Mouse (Mus musculus): Measurements from ENCODE around the gene Fam234b. TPM values are rescaled to one million over a fixed set of nuclear protein-coding genes. Genes with fewer than 3 reads are reported as not detected.

The Fam234b gene
- polyA plus RNA-seq, 2 experiments from 2014 or later: 23.6 to 23.8 TPM

DNA sequence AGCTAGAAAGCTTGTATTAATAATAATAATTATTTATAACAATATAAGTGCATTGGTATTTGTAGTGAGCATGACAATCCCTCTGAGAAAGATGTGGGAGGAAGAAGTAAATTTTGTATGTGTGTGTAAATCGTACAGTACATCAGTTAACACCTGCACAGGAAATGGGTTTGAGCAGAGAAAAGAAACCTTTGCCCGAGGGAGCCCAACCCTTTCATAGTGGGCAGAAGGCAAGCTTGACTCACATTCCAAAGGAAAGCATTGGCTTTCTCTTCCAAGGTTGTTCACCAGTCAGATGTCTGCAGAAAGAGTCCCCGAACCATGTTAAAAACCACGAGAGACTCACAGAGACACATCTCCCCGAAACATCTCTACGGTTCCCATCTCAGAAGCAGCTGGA, 75.3 kb downstream of the Fam234b start:
- ATAC-seq: no peak

DNA sequence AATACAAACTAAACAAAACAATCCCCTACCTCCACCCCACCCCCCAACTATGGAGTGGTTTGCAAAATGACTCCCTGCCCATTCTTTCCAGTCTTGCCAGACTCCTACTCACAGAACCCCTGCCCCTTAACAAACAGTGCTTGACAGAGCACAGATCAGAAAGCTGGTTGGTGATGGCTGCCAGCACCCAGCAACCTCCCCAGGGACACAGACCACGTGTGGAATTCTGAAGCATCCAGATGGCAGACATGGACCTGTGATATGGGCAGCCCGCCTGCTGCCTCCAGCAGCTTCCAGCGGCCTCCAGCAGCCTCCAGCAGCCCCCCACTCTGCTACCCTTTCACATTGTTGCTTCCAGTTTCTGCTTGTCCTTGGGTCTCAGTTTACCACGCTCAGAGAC, 77.5 kb downstream of the Fam234b start:
- no peak for ATAC-seq

DNA sequence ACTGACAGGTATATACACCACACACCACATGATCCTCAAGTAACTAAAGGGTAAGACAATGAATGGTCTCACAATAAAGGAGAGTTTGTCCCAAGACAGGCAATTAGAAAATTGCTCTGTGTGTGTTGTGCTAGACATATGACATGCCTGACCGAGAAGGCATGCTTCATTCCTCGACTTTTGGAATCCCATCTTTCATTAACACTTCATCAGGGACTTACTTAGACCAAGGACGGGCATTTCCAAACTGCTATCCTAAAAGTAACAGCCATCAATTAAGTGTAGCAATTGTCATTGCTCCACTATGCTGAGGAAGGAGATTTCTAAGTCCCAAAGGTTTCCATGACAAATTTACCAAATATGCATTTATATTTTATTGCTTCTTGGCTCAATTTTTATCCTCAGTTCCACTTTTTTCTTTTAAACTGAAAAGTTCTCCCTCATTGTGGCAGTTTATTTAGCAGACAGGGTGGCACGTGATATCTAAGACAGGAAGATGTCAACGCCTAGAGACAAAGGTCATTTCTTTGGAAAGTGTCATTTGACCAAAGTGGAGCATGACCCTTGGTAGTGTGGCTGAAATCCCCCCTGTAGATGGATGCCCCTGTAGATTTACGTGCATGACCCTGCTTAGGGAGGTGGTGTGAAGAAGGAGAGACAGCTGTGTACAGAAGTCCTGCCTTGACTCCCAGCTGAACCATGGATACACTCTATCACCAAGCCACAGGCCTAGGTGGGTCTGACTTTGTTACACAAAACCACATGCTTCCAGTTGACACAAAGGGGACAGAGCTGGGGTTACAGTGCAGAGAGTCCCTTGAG, 78.9 kb downstream of the Fam234b start:
- ATAC-seq: no peak

DNA sequence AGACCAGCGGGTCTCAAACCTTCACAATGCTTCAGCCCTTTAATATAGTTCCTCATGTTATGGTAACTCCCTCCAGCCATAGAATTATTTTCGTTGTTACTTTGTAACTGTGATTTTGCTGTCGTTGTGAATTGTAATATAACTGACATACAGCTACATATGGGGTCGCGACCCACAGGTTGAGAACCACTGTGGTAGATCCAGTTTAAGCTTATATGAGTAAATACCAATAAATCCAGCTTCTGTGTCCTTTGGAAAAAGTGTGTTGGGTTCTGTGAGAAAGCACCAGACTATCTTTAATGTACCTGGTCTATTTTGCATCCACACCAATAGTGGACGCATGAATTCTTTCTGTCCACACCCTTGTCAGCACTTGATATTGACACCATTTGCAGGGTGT, 80.5 kb downstream of the Fam234b start:
- no peak for ATAC-seq

GRCm38 (mm10) chr6:135279286-135279685, 81.5 kb downstream of the Fam234b start:
- no peak for ATAC-seq

- no peak for ATAC-seq
Observed at GRCm38 (mm10) chr6:135279856-135280255, 82.1 kb downstream of the Fam234b start.

- ATAC-seq: no peak
Observed at GRCm38 (mm10) chr6:135292391-135292790, 94.6 kb downstream of the Fam234b start.

GRCm38 (mm10) chr6:135294150-135294549, 96.4 kb downstream of the Fam234b start:
- no peak for ATAC-seq

Other genes with a start within 250 kb of the Fam234b start
- under 1 TPM; 0.09 to 0.17 TPM for gene Apold1, start 216.3 kb upstream of the Fam234b start, polyA plus RNA-seq (2017; shearing (Covaris generic))
- gene Ddx47, start 186.4 kb upstream of the Fam234b start, polyA plus RNA-seq (2017; shearing (Covaris generic)): 100 to 1,000 TPM; 132 to 161 TPM
- under 1 TPM; 0.26 to 0.45 TPM for gene Gprc5a, start 132.3 kb upstream of the Fam234b start, polyA plus RNA-seq (2017; shearing (Covaris generic))
- gene Gprc5d, start 79.7 kb upstream of the Fam234b start, polyA plus RNA-seq (2017; shearing (Covaris generic)): not detected
- gene Hebp1, start within 50 bp of the Fam234b start, polyA plus RNA-seq (2017; shearing (Covaris generic)): 1 to 10 TPM in 1 of 2 experiments, under 1 TPM in 1; 0.42 to 2.4 TPM
- gene Gsg1, start 56.4 kb downstream of the Fam234b start, polyA plus RNA-seq (2017; shearing (Covaris generic)): not detected
- not detected for gene Pbp2, start 112.4 kb downstream of the Fam234b start, polyA plus RNA-seq (2017; shearing (Covaris generic))
- gene Emp1, start 164.6 kb downstream of the Fam234b start, polyA plus RNA-seq (2017; shearing (Covaris generic)): 10 to 100 TPM in 1 of 2 experiments, 1 to 10 TPM in 1; 7.5 to 10.5 TPM